Mouse (Mus musculus): ENCODE results near the gene Fcer1a. TPM values are rescaled to one million over a fixed set of nuclear protein-coding genes. Genes with fewer than 3 reads are reported as not detected.
"Not testable (repeated sequence)": the region's sequence is repeated elsewhere in the genome, so short reads cannot be mapped to it uniquely, and the experiment has no call there.

Gene Fcer1a
- total RNA-seq (2022) = under 1 TPM in 1 of 4 experiments, not detected in 3; 0.32 TPM

- no peak for DNase-seq
These were observed at the start of gene Fcer1a for GRCm38 (mm10) chr1:173227081-173227480. Gene Fcer1a (minus strand): TSS chr1:173227214.

GRCm38 (mm10) chr1:173265701-173266100 is 38.7 kb upstream of the Fcer1a start, which contains the start of gene Olfr418:
Gene Olfr418 (plus strand): TSS chr1:173266001.
- DNase-seq = no peak

DNA sequence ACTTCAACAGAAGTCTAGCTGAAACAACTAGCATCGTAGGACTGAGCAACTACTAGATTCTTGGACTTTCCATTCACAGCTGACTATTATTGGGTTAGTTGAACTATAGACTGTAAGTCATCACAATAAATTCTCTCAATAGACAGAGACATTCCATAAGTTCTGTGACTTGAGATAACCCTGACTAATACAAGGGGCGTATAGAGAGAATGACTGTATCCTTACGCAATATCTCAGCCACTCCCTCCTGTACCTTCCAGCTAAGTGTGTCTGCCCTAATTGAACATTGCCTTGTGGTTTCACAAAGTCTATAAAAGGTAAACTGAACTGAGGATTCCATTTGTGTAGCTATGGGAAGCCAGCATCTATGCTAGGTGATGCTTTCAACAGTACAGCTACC is 22.9 kb upstream of the Fcer1a start:
- no peak for DNase-seq

GRCm38 (mm10) chr1:173237004-173237403 is 10.0 kb upstream of the Fcer1a start:
- not testable (repeated sequence) for DNase-seq

GRCm38 (mm10) chr1:173216481-173216880 is 10.5 kb downstream of the Fcer1a start:
- no peak for DNase-seq

- no peak for DNase-seq
These were observed 14.9 kb downstream of the Fcer1a start, which contains the start of gene Olfr1404 for GRCm38 (mm10) chr1:173212092-173212491. Gene Olfr1404 (plus strand): TSS chr1:173212392.

- no peak for DNase-seq
These were observed 29.5 kb downstream of the Fcer1a start, which contains the start of gene Olfr218 for GRCm38 (mm10) chr1:173197508-173197907. Gene Olfr218 (plus strand): TSS chr1:173197808.

DNA sequence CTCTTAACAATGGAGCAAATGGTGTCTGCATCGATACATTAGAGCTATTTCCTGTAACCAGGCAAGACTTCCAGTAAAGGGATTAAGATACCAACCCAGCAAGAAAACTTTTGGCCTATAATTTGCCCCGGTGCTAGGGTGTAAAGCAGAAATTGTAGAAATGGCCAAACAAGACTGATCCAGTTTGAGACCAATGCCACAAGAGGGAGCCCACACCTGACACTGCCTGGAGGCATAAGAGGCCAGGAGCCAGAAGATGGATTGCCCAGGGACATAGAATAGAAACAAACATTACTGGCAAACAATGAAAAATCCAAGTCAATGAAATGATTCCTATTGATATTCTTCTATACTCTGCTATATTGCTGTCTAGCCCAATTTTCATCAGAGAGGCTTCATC is 30.7 kb downstream of the Fcer1a start:
- DNase-seq = no peak

- no peak for DNase-seq
These were observed 35.0 kb downstream of the Fcer1a start for GRCm38 (mm10) chr1:173192059-173192458.

DNA sequence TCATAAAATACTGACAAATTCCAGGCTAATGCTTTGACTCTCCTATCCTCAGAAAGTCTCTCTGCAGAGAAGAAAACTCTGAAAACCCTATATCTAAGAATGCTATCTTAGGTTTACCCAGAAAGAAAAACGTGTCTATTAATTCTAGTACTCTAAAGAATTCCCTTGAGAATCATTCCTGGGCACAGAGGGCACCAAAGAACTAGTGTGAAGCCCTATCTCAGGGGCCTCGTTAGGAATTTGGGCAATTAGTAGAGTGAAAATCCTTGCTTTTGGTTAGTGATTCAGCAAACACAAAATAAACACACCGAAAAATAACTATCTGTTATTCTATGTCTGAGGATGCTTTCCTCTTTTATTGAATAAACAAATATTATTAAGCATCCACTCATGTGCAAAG is 36.5 kb downstream of the Fcer1a start, which contains the start of gene Olfr1406:
Gene Olfr1406 (minus strand): TSS at position 101 of the 400 bp plus-strand sequence.
- DNase-seq = no peak

- no peak for DNase-seq
These were observed 52.7 kb downstream of the Fcer1a start for GRCm38 (mm10) chr1:173174154-173174842.

Other genes starting within 250 kb of the Fcer1a start
- gene Olfr1408, start 89.8 kb downstream of the Fcer1a start, total RNA-seq (2022) = not detected
- gene Olfr1406, start 36.6 kb downstream of the Fcer1a start, total RNA-seq (2022) = not detected
- not detected for gene Olfr218, start 29.4 kb downstream of the Fcer1a start, total RNA-seq (2022)
- gene Olfr1404, start 14.8 kb downstream of the Fcer1a start, total RNA-seq (2022) = not detected
- not detected for gene Olfr418, start 38.8 kb upstream of the Fcer1a start, total RNA-seq (2022)
- gene Mptx2, start 50.6 kb upstream of the Fcer1a start, total RNA-seq (2022) = not detected
- under 1 TPM; 0.40 to 0.89 (median 0.56) TPM for gene Ackr1, start 106.5 kb upstream of the Fcer1a start, total RNA-seq (2022)
- gene Aim2, start 123.7 kb upstream of the Fcer1a start, total RNA-seq (2022) = 1 to 10 TPM; 1.4 to 3.3 (median 1.9) TPM
- 1 to 10 TPM; 3.5 to 6.9 (median 4.7) TPM for gene Cadm3, start 140.5 kb upstream of the Fcer1a start, total RNA-seq (2022)